Mouse (Mus musculus) midbrain, embryonic 16.5 days (tissue): ENCODE results near the gene Lifr. TPM values are rescaled to one million over a fixed set of nuclear protein-coding genes. Genes with fewer than 3 reads are reported as not detected.

ENCODE experiments used
- ATAC-seq: fragments of 200-750 bp; cut with Nextera tagmentation; 2 replicates; pipeline ENCODE4 v1.8.0; 2017; ENCODE audit warnings: moderate TSS enrichment
- H3K27ac ChIP-seq: fragments of 300-500 bp; sonication (generic); 2 replicates; pipeline ENCODE4 v1.5.1; 2014; ENCODE audit warnings: mild to moderate bottlenecking, low read length, mixed read lengths
- H3K27me3 ChIP-seq: fragments of 300-500 bp; sonication (generic); 2 replicates; pipeline ENCODE4 v1.6.1; 2014; ENCODE audit warnings: low read depth, low read length, mixed read lengths; ENCODE audit not compliant: control insufficient read depth, insufficient read depth
- H3K36me3 ChIP-seq: fragments of 300-500 bp; sonication (generic); 2 replicates; pipeline ENCODE4 v1.6.1; 2014; ENCODE audit warnings: mild to moderate bottlenecking, low read length, moderate library complexity, mixed read lengths; ENCODE audit not compliant: control insufficient read depth, insufficient read depth
- H3K4me1 ChIP-seq: fragments of 300-500 bp; sonication (generic); 2 replicates; pipeline ENCODE4 v1.6.1; 2014; ENCODE audit warnings: mild to moderate bottlenecking, low read length, mixed read lengths; ENCODE audit not compliant: control insufficient read depth, insufficient read depth
- H3K4me2 ChIP-seq: fragments of 300-500 bp; sonication (generic); 2 replicates; pipeline ENCODE4 v1.6.1; 2014; ENCODE audit warnings: mild to moderate bottlenecking, low read length, mixed read lengths
- H3K4me3 ChIP-seq: fragments of 300-500 bp; sonication (generic); 2 replicates; pipeline ENCODE4 v1.5.1; 2014; ENCODE audit warnings: low read depth, mild to moderate bottlenecking, low read length, moderate library complexity, mixed read lengths
- H3K9ac ChIP-seq: fragments of 300-500 bp; sonication (generic); 2 replicates; pipeline ENCODE4 v1.6.1; 2014; ENCODE audit warnings: low read depth, low read length, mixed read lengths
- H3K9me3 ChIP-seq: fragments of 300-500 bp; sonication (generic); replicated peaks from 2 replicates; pipeline ENCODE4 v1.6.1; 2014; ENCODE audit warnings: mild to moderate bottlenecking, low read length, mixed read lengths; ENCODE audit not compliant: control insufficient read depth, poor library complexity, severe bottlenecking
- WGBS: fragments of 180-500 bp; shearing (Covaris S2); extraction: QIAGEN DNeasy Blood & Tissue Kit; methylation state at CpG from one replicate; pipeline ENCODE4 v1.1.7; 2014; 5-methylcytosine and 5-hydroxymethylcytosine counted together
- polyA plus RNA-seq: library from polyadenylated mRNA; unstranded; fragments of >200 nt; fragmentation: Nextera tagmentation; extraction: Ambion mirVana; gene quantifications from 2 replicates; pipeline ENCODE4 v1.2.1, GENCODE M21; 2015

Gene Lifr
- polyA plus RNA-seq, 1 experiment from 2014 or later: 9.5 TPM

- H3K9me3 ChIP-seq: no peaks in the 10 kb centered on the region
- ATAC-seq: no peak
- no peak overlapping the region for H3K4me3 ChIP-seq
- no peak overlapping the region for H3K9ac ChIP-seq
- no peak overlapping the region for H3K4me2 ChIP-seq
- WGBS: 57% methylated on average over 2 of the region's 2 CpGs
- H3K36me3 ChIP-seq: no peaks in the 10 kb centered on the region
- no peak overlapping the region for H3K27ac ChIP-seq
- H3K27me3 ChIP-seq: no peaks in the 10 kb centered on the region
- no peaks in the 10 kb centered on the region for H3K4me1 ChIP-seq
These were observed 82.5 kb downstream of the Lifr start for GRCm38 (mm10) chr15:7172875-7173274.

- Histone ChIP-seq H3K4me3 (no peak overlapping the region), H3K36me3 (no peaks in the 10 kb centered on the region), H3K9me3 (no peaks in the 10 kb centered on the region), H3K27me3 (no peaks in the 10 kb centered on the region), H3K9ac (no peak overlapping the region), H3K4me1 (no peaks in the 10 kb centered on the region), H3K27ac (no peak overlapping the region), H3K4me2 (no peak overlapping the region)
- WGBS: 92% methylated on average over 7 of the region's 7 CpGs
- no peak for ATAC-seq
These were observed 82.9 kb downstream of the Lifr start for GRCm38 (mm10) chr15:7173346-7173745.

- Histone ChIP-seq H3K9ac (no peak overlapping the region), H3K4me2 (no peak overlapping the region), H3K4me3 (no peak overlapping the region), H3K4me1 (no peaks in the 10 kb centered on the region), H3K9me3 (no peaks in the 10 kb centered on the region), H3K27ac (no peak overlapping the region), H3K36me3 (no peaks in the 10 kb centered on the region), H3K27me3 (no peaks in the 10 kb centered on the region)
- no peak for ATAC-seq
- WGBS: 89% methylated on average over 8 of the region's 8 CpGs
These were observed 83.4 kb downstream of the Lifr start for GRCm38 (mm10) chr15:7173776-7174175.

GRCm38 (mm10) chr15:7180576-7180975 is 90.2 kb downstream of the Lifr start:
- Histone ChIP-seq H3K27ac (no peak overlapping the region), H3K9ac (no peak overlapping the region), H3K4me3 (no peak overlapping the region), H3K4me1 (no peaks in the 10 kb centered on the region), H3K9me3 (no peaks in the 10 kb centered on the region), H3K27me3 (no peaks in the 10 kb centered on the region), H3K4me2 (no peak overlapping the region), H3K36me3 (peaks cover 11% of the 10 kb centered on the region; the same call in 1 of the 2 replicates)
- no peak for ATAC-seq
- WGBS: 65% methylated on average over 6 of the region's 6 CpGs

GRCm38 (mm10) chr15:7187682-7188081 is 97.3 kb downstream of the Lifr start:
- H3K9me3 ChIP-seq: no peaks in the 10 kb centered on the region
- H3K9ac ChIP-seq: no peak overlapping the region
- no peak overlapping the region for H3K4me2 ChIP-seq
- peaks cover 8% of the 10 kb centered on the region; the same call in 1 of the 2 replicates for H3K36me3 ChIP-seq
- 90% methylated on average over 6 of the region's 6 CpGs for WGBS
- H3K4me1 ChIP-seq: no peaks in the 10 kb centered on the region
- H3K27ac ChIP-seq: no peak overlapping the region
- H3K27me3 ChIP-seq: no peaks in the 10 kb centered on the region
- no peak overlapping the region for H3K4me3 ChIP-seq
- no peak for ATAC-seq

DNA sequence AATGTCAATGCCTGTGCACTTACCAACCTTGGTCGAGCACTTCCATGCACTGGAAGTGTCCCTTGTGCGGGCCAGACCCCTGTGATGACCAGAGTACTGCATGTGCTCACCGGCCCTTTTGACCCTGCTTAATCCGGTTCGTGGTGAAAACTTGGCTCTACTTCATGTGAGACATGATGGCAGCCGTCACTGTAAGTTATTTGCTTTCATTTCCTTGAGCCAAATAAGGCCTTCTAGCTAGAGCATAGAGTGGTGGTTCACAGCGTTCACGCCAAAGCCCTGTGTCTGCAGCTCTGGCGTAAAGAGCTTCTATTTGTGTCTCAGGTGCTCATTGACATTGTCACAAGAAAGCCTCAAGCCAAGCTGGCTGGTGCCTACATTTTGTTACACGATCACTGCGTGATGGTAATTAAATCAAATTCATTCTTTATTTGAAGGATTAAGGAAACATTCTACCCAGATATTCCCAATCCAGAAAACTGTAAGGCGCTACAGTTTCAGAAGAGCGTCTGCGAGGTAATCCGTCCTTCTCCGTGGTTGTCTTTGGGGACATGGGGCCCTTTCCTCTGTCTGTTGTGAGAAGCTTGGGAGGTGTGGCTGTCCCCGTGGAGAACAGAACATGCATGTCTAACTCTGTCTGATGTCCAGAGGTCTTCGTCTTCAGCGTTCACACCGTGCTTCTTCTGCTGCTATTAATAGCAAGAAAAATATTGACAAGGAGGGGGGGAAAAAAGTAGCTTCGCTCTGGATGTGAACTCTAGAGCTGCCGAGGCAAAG is 99.5 kb downstream of the Lifr start:
- ATAC-seq: no peak
- peaks cover 6% of the 10 kb centered on the region for H3K4me1 ChIP-seq
- no peak overlapping the region for H3K4me2 ChIP-seq
- peaks cover 5% of the 10 kb centered on the region; the same call in 1 of the 2 replicates for H3K36me3 ChIP-seq
- no peak overlapping the region for H3K4me3 ChIP-seq
- H3K27ac ChIP-seq: no peak overlapping the region
- no peak overlapping the region for H3K9ac ChIP-seq
- H3K27me3 ChIP-seq: no peaks in the 10 kb centered on the region
- H3K9me3 ChIP-seq: no peaks in the 10 kb centered on the region
- whole genome bisulfite sequencing: 93% methylated on average over 22 of the region's 22 CpGs

DNA sequence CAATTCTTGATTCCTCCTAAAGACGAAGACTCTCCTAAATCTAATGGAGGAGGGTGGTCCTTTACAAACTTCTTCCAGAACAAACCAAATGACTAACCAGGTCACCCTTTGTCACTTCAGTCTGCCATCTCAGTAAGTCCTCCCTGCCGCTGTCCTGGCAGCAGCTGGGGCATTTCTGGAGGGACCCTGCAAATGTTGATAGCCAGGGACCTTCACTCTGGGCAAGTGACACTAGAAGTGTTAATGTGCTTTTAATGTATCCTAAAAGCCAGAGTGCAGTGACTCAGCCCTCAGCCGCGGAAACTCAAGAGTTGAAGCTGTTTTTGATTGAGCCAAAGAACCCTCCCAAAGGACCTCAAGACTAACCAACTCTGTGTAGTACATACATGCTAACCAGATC is 100.7 kb downstream of the Lifr start:
- Histone ChIP-seq H3K9me3 (no peaks in the 10 kb centered on the region), H3K4me2 (no peak overlapping the region), H3K4me3 (no peak overlapping the region), H3K4me1 (peaks cover 13% of the 10 kb centered on the region), H3K27ac (no peak overlapping the region), H3K36me3 (peaks cover 4% of the 10 kb centered on the region; the same call in 1 of the 2 replicates), H3K27me3 (no peaks in the 10 kb centered on the region), H3K9ac (no peak overlapping the region)
- 95% methylated on average over 4 of the region's 4 CpGs for WGBS
- ATAC-seq: no peak

DNA sequence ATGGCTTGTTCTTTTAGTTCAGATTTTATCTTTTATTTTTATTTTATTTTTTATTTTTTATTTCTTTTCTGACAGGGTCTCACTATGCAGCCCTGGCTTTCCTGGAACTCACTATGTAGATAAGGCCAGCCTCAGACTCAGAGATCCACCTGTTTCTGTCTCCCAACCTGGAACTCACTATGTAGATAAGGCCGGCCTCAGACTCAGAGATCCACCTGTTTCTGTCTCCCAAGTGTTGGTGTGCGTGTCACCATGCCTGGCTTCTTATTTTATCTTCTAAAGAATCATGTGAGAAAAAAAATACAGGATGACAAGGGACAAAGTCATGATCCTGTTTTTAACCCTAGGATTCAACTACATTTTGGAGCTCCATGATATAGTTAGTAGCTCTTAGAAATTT is 102.2 kb downstream of the Lifr start:
- Histone ChIP-seq H3K27me3 (no peaks in the 10 kb centered on the region), H3K9ac (no peak overlapping the region), H3K9me3 (no peaks in the 10 kb centered on the region), H3K4me1 (peaks cover 14% of the 10 kb centered on the region), H3K36me3 (peaks cover 4% of the 10 kb centered on the region; the same call in 1 of the 2 replicates), H3K4me3 (no peak overlapping the region), H3K27ac (no peak overlapping the region), H3K4me2 (no peak overlapping the region)
- 97% methylated on average over 2 of the region's 2 CpGs for WGBS
- no peak for ATAC-seq

DNA sequence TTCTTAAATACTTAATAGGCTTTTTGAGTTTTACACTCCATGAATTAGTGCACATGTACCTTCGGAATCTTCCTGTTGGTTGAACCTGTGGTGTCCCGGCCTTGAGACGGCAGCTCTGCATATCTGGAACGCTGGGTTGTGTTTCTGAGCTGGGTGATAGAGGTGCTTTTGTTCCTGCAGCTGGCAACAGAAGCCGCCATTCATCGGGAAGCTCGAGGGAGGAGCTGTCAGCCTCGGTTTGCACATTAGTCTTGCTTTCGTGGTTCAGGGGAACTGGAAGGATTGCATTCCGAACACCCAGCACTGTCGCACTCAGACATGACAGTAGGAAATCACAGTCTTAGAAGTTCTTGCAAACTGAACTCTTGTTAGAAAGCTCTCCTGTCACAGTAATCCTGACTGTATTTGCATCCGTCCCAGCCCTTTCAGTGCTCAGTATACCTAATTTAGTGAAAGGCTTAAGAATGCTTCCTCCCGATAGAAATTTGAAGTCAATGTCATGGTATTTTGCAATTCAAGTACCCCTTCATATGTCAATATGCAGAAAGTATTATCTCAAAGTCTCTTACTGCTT is 103.8 kb downstream of the Lifr start:
- H3K9ac ChIP-seq: no peak overlapping the region
- peaks cover 19% of the 10 kb centered on the region for H3K4me1 ChIP-seq
- 0 out of 2 replicates have a peak overlapping the region, but pooled peaks have one; percentile 10 for H3K4me2 ChIP-seq
- H3K4me3 ChIP-seq: no peak overlapping the region
- WGBS: 8% methylated on average over 13 of the region's 13 CpGs
- H3K9me3 ChIP-seq: no peaks in the 10 kb centered on the region
- ATAC-seq: peak; percentile 46
- H3K27me3 ChIP-seq: no peaks in the 10 kb centered on the region
- peaks cover 4% of the 10 kb centered on the region; the same call in 1 of the 2 replicates for H3K36me3 ChIP-seq
- peak overlapping the region; percentile 63 for H3K27ac ChIP-seq
